Mouse (Mus musculus): ENCODE results near the gene Fam187b.

Gene Fam187b

DNA sequence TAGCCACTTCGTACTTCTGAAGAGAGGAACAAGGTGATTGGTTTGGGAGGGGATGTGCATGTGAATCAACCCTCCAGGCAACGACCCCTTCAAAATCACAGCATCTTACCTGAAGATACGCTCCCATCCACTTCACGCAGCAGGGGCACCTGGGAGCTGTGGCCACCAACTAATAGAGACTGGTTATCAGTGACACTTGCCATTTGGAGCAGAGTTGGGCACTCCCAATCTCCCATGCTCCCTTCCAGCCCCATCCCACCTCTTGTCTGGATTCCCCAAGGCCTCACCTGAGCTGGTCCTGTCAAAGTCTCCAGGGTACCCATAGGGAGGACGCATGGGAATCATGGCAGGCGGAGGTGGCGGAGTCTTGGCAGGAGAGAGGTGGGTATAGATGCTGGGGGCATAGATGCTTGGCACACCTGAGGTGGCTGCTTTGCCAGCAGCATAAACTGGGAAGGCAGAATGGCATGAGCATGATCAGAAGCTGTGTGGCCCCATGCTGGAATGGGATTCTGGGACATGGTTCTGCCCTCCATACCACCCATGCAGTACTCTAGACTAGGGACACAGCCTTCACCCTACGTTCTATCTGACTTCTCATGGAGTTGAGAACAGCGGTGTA, 14.6 kb upstream of the Fam187b start:
- no peak for DNase-seq

DNA sequence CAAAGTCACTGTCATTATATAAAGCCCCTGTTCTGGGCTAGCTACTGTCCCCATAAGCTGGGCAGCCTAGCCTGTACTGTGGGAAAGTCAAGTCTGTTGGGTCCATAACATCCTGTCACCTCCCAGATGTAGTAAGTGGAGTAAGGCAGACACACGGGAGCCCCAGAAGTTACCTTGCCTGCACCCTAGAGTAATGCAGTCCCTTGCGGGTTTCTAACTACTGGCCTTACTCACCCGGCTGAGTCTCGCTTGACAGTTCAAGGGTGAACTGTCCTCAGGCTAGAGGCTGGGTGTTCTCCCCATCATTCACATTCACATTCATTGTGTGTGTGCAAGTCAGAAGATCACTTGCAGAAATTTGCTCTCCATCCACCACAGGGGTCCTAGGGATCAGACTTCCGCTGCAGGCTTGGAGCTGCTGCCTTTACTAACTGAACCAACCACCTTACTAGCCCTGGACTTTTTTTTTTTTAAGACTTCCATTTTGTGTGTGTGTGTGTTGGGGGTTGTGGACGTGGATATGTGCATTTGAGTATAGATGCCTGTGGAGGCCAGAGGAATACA, 13.7 kb upstream of the Fam187b start:
- DNase-seq = no peak

GRCm38 (mm10) chr7:30962862-30963261, 10.7 kb upstream of the Fam187b start:
- DNase-seq = no peak

GRCm38 (mm10) chr7:30964366-30964765, 9.2 kb upstream of the Fam187b start:
- DNase-seq = no peak

DNA sequence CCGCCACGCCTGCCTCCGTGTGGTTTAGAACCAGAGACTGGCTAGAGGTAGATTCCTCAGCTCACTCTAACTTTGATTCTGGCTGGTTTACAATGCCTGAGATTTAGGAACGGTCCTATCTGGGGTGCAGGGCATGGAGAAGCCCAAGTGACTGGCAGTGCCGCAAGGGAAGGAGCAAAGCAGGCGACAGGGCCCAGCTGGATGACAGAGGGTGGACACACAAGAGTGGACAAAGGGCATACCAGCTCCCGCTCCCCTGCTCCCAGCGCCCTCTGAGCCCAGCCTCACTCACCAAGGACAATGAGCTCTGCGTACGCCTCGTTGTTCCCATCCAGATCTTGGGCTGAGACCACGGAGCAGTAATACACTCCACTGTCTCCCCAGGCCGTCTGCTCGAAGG, 7.9 kb upstream of the Fam187b start:
- no peak for DNase-seq

DNA sequence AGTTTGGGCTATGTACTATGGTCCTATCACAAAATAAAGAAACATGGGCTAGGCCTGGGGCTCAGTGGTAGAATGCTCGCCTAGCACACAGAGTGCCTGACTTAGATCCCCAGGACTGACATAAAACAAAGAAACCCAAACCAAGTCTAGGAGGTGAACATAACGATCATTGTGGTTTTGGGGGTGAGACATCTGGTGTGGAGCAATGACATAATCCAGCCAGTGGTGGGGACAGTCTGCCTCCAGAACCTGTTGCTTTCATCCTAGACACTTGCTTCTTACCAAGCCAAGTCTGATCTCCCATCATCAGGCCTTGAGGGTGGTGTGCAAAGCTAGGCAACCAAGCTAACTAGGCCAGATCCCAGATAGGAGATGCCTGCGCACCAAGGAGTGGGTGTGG, 6.9 kb upstream of the Fam187b start:
- DNase-seq = no peak

DNA sequence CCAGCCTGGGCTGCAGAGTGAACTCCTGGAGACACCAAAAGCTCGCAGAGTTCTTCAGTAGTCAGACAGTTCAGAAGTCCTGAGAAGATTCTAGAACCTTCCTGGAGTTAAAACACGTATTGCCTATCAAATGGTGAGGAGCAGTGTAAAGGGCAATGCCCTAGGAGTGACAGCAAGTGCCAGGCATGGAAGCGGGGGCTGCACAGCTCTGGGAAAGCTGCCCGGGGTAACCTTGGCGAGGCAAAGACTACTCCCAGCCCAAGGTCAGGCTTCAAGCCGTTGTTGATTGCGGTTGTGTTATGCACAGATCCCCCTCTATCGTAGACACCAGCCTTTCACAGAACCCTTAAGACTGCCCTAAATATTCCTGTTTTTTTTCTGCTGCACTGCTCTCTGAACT, 5.0 kb upstream of the Fam187b start:
- DNase-seq = no peak

DNA sequence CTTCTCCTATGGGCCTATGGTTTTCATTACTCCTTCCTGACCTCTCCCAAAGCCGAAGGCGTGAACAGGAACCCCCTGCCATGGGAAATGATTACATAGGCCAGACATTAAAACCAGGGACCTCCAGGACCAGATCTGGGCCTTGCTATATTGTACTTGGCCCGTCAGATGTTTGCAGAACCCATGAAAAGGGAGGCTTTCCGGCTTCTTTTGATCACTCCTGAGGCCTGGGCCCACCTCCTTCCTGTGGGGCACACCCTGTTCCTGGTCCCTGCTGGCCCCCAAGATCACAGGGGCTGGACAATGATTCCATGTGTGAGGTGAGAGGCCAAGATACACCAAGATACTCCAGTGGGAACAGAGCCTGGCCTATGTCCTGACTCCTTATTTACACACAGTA, 4.4 kb upstream of the Fam187b start:
- no peak for DNase-seq

DNA sequence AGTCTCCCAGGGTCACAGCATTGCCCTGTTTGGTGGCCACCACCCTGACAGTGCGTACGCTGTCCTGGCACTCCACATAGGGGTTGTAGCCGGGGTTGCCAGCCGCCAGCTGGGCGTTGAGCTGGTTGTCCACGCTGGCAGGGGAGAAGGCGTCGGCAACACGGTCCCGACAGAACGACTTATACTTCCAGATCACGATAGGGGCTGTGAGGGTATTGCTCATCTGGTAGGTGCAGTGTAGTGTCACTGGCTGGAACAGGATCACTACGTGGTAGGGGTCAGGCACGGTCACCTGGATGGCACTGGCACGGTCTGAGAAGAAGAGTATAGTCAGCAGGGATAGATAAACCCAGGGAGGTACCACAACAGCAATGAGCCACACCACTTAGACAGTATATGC, 1.7 kb upstream of the Fam187b start:
- DNase-seq = no peak

DNA sequence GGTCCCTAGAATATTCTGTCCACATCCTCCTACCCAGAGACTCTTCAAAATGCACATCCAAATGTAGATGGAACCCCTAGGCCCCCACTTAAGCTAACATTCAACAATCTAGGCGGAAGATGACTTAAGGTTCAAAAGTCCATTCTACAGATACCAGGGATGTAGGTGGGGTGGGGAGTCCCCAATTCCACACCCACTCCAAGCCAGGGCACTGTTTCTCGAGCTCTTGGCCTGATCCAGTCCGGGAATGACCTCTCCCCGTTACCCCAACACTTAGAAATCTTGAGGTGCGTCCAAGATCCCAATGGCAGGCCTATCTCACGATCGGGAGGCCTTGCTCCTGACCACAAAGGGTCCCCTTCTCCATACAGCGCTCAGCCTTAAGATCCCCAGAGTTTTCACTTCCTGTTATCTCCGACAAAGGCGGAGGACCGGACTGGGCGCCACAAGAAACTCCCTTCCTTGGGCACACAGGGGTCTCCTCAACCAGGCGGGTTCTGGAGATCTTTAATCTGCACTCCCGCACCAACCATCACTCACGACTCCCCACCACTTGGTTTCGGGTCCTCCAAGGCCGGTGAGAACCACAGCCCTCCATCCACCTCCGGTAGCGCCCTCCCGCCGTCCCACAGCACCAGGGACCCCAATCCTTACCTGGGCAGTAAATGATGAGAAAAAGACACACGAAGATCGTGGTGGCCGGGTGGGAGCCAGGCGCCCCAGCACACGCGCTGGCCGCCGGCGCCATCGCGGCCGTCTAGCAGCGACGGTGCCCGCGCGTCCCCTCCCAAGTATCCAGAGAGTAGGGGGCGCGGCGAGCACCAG, 952 bp upstream of the Fam187b start:
- peak; percentile 22 for DNase-seq

- no peak for DNase-seq
These were observed 414 bp upstream of the Fam187b start, which contains the start of gene Lsr for GRCm38 (mm10) chr7:30973251-30973500. Gene Lsr (minus strand): TSS chr7:30973464.

- no peak for DNase-seq
These were observed 8.1 kb downstream of the Fam187b start for GRCm38 (mm10) chr7:30981703-30982102.

DNA sequence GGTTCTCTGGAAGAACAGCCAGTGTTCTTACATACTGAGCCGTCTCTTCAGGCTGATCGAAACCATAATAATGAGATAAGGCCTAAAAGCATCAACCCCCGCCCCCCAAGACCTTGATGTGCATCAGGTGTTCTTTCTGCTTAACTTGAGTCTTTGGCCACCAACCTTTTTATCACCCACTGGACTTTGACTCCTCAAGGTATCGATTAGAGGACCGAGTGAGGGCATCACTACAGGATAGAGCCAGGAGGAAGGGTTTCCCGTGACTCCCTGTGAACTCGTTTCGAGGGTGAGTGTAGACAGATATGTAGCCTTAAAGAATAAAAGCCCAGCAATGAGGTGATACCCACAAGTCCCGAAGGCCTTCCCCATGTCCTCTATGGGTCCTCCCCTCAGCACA, 11.8 kb downstream of the Fam187b start:
- DNase-seq = no peak

GRCm38 (mm10) chr7:30988519-30989162, 15.1 kb downstream of the Fam187b start:
- no peak for DNase-seq

DNA sequence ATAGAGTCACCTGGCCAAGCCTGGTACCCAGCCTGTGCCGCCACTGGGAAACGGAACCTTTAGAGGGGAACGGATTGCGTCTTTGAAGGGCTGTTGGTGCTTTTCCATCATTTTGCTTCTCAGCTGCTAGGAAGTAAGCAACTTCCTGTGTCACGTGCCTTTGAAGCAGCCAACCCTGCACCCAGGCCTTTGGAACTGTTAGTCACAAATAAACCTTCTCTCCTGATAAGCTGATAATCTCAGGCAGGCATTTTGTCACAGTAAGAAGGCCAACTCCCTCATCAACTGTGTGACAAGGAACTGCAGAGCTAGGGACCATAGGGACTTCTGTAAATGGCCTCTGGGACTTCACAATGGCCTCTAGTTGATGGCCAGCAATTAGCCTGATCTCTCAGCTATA, 18.6 kb downstream of the Fam187b start:
- DNase-seq = no peak

DNA sequence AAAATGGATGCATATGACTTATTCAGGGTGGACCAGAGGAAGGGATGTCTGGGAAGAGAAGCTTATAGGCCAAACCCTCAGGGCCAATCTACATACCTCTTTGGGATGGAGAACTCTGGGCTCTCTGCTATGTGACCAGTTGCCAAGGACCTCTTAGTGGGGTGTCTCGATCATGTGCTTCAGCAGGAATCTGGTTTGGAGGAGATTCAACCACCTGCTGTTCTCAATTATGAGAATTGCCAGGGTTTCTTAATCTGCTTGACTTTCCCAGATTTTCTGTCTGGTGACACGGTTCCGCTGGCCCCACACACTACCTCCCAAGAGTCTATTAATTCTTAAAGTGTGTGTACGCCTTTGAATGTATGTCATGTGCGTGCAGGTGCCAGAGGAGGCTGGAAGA, 20.4 kb downstream of the Fam187b start:
- DNase-seq = no peak

GRCm38 (mm10) chr7:30996491-30996890, 22.9 kb downstream of the Fam187b start:
- DNase-seq = no peak

- peak; percentile 40 for DNase-seq
These were observed 27.0 kb downstream of the Fam187b start for GRCm38 (mm10) chr7:31000505-31001020.

DNA sequence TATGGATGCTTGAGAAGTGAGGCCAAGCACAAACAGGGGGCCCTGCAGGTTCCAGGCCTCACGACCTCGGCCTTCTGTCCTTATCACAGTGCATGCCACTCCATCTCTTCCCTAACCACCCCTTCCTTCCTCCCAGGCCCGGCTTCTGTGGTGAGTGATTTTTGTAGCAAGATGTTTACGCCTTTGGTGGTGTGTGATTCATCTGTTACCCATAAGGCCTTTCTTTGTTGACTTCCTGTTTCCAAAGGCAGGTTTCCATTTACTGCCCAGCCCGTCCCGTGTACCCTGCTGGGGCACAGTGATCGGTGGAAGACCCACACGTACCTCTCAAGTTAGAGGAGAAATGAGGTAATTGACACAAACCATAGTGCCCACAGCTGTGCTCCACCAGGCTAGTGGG, 29.1 kb downstream of the Fam187b start:
- peak; percentile 18 for DNase-seq

DNA sequence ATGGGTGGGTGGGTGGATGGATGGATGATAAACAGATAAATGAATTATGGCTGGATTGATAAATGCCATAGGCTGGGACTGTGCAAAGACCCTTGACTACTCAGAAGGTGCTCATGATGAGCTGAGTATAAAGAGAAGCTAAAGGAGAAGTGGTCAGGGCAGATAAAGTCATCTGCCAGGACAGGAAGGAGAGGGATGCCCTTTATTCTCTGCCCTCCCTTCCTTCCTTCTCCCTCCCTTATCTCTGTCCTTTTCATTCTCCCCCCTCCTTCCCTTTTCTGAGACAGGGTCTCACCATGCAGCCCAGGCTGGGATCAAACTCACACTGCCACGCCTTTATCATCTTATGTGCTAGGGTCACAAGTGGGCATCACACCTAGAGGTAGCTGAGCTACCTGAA, 34.2 kb downstream of the Fam187b start:
- DNase-seq = no peak

GRCm38 (mm10) chr7:31008175-31008574, 34.6 kb downstream of the Fam187b start:
- DNase-seq = no peak

GRCm38 (mm10) chr7:31008889-31009288, 35.3 kb downstream of the Fam187b start:
- DNase-seq = no peak

DNA sequence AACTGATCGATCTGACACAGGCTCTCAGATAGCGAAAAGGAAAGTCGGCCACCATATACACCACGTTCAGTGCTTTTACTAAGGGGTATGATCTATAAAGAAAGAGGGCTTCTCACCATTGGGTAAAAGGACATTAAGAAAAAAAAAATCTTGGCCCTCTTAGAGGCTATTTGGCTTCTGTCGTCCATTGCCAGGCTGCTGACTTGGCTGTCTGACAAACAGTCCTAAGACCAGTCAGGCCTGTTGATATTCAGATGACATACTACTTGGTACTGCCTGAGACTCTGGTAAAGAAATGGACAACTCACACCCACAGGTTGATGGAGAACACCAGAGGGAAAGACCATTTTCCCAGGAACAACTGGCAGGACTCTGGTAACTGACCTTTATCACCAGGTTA, 39.4 kb downstream of the Fam187b start:
- no peak for DNase-seq
